Mouse (Mus musculus): ENCODE data around the gene Tbccd1. TPM values are rescaled to one million over a fixed set of nuclear protein-coding genes. Genes with fewer than 3 reads are reported as not detected.

The Tbccd1 gene
- polyA plus RNA-seq, 1 experiment from 2014 or later: 37.1 TPM

Other genes with a start within 250 kb of the Tbccd1 start
- gene Dgkg, start 200.4 kb downstream of the Tbccd1 start, polyA plus RNA-seq (2016; fragmentation: Nextera tagmentation; extraction: Ambion mirVana): 0.16 and 0.29 TPM in 2 replicates
- not detected in 2 replicates for gene Crygs, start 46.1 kb downstream of the Tbccd1 start, polyA plus RNA-seq (2016; fragmentation: Nextera tagmentation; extraction: Ambion mirVana)
- 98.1 and 106 TPM in 2 replicates for gene Dnajb11, start 176 bp upstream of the Tbccd1 start, polyA plus RNA-seq (2016; fragmentation: Nextera tagmentation; extraction: Ambion mirVana)
- not detected in 2 replicates for gene Ahsg, start 33.6 kb upstream of the Tbccd1 start, polyA plus RNA-seq (2016; fragmentation: Nextera tagmentation; extraction: Ambion mirVana)
- gene Fetub, start 60.7 kb upstream of the Tbccd1 start, polyA plus RNA-seq (2016; fragmentation: Nextera tagmentation; extraction: Ambion mirVana): not detected in 2 replicates
- gene Hrg, start 93.4 kb upstream of the Tbccd1 start, polyA plus RNA-seq (2016; fragmentation: Nextera tagmentation; extraction: Ambion mirVana): not detected in 2 replicates
- not detected in 2 replicates for gene Kng2, start 171.8 kb upstream of the Tbccd1 start, polyA plus RNA-seq (2016; fragmentation: Nextera tagmentation; extraction: Ambion mirVana)
- gene Kng1, start 200.2 kb upstream of the Tbccd1 start, polyA plus RNA-seq (2016; fragmentation: Nextera tagmentation; extraction: Ambion mirVana): 0.11 TPM in 1 of 2 replicates, not detected in the other
- gene Eif4a2, start 249.8 kb upstream of the Tbccd1 start, polyA plus RNA-seq (2016; fragmentation: Nextera tagmentation; extraction: Ambion mirVana): 161 and 181 TPM in 2 replicates

Measured in limb, embryonic 10.5 days (tissue).